Mouse (Mus musculus): ENCODE data around the gene Ephb1.
A peak's percentile ranks its signal among the peaks of the same experiment; 100 is the strongest.

The Ephb1 gene

GRCm38 (mm10) chr9:102039011-102039733 lies 315.3 kb downstream of the Ephb1 start:
- no peak for DNase-seq

GRCm38 (mm10) chr9:102036132-102036531 lies 318.4 kb downstream of the Ephb1 start:
- DNase-seq = no peak

GRCm38 (mm10) chr9:102033231-102033630 lies 321.3 kb downstream of the Ephb1 start:
- no peak for DNase-seq

- no peak for DNase-seq
Measured at GRCm38 (mm10) chr9:102032376-102032775, 322.1 kb downstream of the Ephb1 start.

- no peak for DNase-seq
Measured at GRCm38 (mm10) chr9:102029661-102030060, 324.8 kb downstream of the Ephb1 start.

- DNase-seq = no peak
Measured at GRCm38 (mm10) chr9:102026136-102026535, 328.4 kb downstream of the Ephb1 start.

GRCm38 (mm10) chr9:102025141-102025540 lies 329.4 kb downstream of the Ephb1 start:
- no peak for DNase-seq

- DNase-seq = no peak
Measured at GRCm38 (mm10) chr9:102015516-102015915, 339.0 kb downstream of the Ephb1 start.

GRCm38 (mm10) chr9:102007706-102008105 lies 346.8 kb downstream of the Ephb1 start:
- no peak for DNase-seq

- peak; percentile 48 to 58 for DNase-seq
Measured at GRCm38 (mm10) chr9:102006539-102006938, 348.0 kb downstream of the Ephb1 start.

- no peak for DNase-seq
Measured at GRCm38 (mm10) chr9:102002920-102003319, 351.6 kb downstream of the Ephb1 start.

GRCm38 (mm10) chr9:102002186-102002585 lies 352.3 kb downstream of the Ephb1 start:
- no peak for DNase-seq

GRCm38 (mm10) chr9:102001633-102002165 lies 352.8 kb downstream of the Ephb1 start:
- no peak for DNase-seq

GRCm38 (mm10) chr9:101999690-102000089 lies 354.8 kb downstream of the Ephb1 start:
- no peak for DNase-seq

GRCm38 (mm10) chr9:101996771-101997500 lies 357.6 kb downstream of the Ephb1 start:
- no peak for DNase-seq

GRCm38 (mm10) chr9:101996183-101996582 lies 358.3 kb downstream of the Ephb1 start:
- DNase-seq = no peak

GRCm38 (mm10) chr9:101995423-101996156 lies 358.9 kb downstream of the Ephb1 start:
- no peak for DNase-seq

- DNase-seq = no peak
Measured at GRCm38 (mm10) chr9:101994086-101994485, 360.4 kb downstream of the Ephb1 start.

GRCm38 (mm10) chr9:101990836-101991235 lies 363.7 kb downstream of the Ephb1 start:
- DNase-seq = no peak

- DNase-seq = no peak
Measured at GRCm38 (mm10) chr9:101990032-101990431, 364.5 kb downstream of the Ephb1 start.

GRCm38 (mm10) chr9:101986910-101987309 lies 367.6 kb downstream of the Ephb1 start:
- no peak for DNase-seq

GRCm38 (mm10) chr9:101982378-101982777 lies 372.1 kb downstream of the Ephb1 start:
- DNase-seq = no peak

GRCm38 (mm10) chr9:101981161-101981560 lies 373.3 kb downstream of the Ephb1 start:
- DNase-seq = no peak

Data from kidney, postnatal 4 days (tissue).